Mouse (Mus musculus) G1E (cell line): ENCODE measurements around the gene Adrb1.

Experiments
- CTCF ChIP-seq: IDR thresholded peaks from 2 replicates; pipeline ENCODE4 v1.5.1; 2012; ENCODE audit warnings: low read depth, low read length, inconsistent platforms, mixed read lengths
- GATA1 ChIP-seq: IDR thresholded peaks from 2 replicates; pipeline ENCODE4 v1.6.1; 2012; ENCODE audit warnings: borderline replicate concordance, low read length, inconsistent platforms, mixed read lengths
- POLR2AphosphoS5 ChIP-seq: IDR thresholded peaks from 2 replicates; pipeline ENCODE4 v1.6.1; 2012; ENCODE audit warnings: low read depth, low read length, inconsistent platforms; ENCODE audit not compliant: insufficient replicate concordance
- TAL1 ChIP-seq: conservative IDR thresholded peaks from 2 replicates; pipeline ENCODE4 v1.6.1; 2012; ENCODE audit warnings: low read depth, low read length, inconsistent platforms, mixed read lengths

DNA sequence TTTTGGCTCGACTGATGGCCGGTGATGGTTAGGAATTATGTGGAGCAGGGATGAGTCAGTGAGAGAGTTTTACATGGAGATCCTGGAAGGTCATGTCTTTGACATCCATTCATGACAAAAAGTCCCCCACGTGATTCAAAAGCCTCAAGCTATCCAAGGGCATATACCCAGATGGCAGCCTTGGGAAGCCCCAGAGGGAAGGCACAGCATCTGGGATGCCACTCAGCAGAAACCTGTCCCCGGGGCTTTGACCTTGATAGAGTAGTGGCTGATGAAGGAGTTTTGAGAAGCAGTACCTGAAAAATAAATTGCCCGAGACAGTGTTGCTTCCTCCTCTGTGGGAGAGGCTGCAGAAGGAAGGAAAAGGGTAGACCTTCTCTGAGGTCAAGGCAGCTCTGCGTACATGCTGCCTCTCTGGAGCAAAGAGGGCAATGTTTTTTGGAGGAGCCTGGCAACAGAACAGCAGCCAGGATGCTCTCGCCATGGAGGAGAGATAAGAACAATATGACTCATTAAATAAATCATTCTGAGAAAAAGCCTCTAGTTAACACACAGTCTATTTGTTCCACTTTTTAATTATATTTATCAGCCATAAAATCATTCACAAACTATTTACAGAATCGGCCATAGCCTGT lies 38.4 kb downstream of the Adrb1 start:
- TF ChIP-seq CTCF, result no peak
- TF ChIP-seq GATA1, result no peak
- no peak for TF ChIP-seq POLR2AphosphoS5
- no peak for TF ChIP-seq TAL1
